Mouse (Mus musculus) left cerebral cortex, adult 18-20 months (tissue): ENCODE measurements at regions not wholly inside any gene's neighbourhood (a gene's known extent, or its start where the extent isn't known, plus 50 kb on each side); places are given as distances from the start of the nearest gene placed in this dataset.

Source experiments
- DNase-seq, 2 experiments: peaks; one replicate each; pipeline ENCODE4 v3.0.0; 2021 to 2022; ENCODE audit warnings: low spot score in 2 of 2, mixed read lengths in 1 of 2

DNA sequence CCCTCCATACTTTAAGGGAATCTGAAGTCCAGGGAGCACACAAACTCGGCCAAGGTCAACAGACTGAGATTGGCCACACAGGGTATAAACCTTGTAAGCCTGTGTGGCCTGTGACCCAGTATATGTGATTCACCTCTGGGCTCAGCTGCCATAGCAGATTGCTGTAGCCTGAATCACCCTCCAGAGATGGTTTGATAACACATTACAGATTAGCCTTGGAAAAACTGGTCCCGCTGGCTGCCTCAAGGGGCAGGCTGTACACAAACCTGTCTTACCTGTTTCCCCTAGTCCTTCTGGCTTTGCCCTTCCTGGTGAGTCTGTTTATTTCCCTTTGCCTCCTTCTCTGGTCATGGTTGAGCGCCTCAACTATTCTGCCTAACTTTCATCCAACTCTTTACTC lies 91.0 kb upstream of the Gm9972 start:
- DNase-seq: no peak

- no peak for DNase-seq
These were observed 85.7 kb upstream of the Gm9972 start for GRCm38 (mm10) chr11:42949823-42950222.

DNA sequence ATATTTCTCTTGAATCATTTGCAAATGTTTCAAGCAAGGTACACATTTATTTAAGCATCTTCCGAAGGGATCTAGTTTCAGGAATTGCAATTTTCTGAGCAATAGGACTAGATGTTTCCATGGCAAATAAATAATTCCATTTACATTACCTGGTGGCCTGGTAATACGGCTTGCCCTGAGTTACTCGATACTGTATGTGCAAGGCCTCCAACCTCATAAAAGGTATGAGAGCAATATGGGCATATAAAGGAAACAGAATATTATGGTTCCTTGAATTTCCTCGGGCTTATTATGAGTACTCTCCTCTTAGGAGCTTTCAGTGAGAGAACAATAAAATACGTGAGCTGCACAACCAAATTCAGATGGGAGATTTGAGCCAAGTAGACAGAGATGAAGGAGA lies 81.4 kb upstream of the Gm9972 start:
- no peak for DNase-seq

GRCm38 (mm10) chr11:42965732-42966131 lies 69.8 kb upstream of the Gm9972 start:
- no peak for DNase-seq

DNA sequence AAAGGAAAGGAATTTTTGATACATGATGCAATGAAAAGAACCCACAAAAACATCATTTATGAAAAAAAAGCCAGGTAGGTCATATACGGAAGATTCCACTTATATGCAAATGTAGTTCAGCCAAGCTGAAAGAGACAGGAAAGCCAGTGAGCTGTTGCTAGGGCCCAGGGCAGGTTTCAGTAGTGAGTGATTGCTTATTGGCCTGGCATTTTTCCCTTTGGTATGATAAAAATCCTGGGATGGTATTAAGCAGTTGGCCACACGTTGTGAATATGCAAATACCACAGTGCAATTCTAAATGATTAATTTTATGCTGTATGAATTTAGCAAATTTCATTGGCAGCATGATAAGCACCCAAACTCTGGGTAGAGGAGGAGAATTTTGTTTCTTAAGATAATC lies 57.3 kb upstream of the Gm9972 start:
- no peak for DNase-seq
